Mouse (Mus musculus): ENCODE measurements around the gene Ldb1. TPM values are rescaled to one million over a fixed set of nuclear protein-coding genes. Genes with fewer than 3 reads are reported as not detected.

The Ldb1 gene
- polyA plus RNA-seq, 1 experiment from 2014 or later = 78.9 TPM

- DNase-seq (ENCODE audit: low spot score) (no peak), ATAC-seq (replicated peaks; ENCODE audit: low FRiP score) (peak; percentile 37)
- H3K4me2 ChIP-seq = no peak overlapping the region; the same call in 1 of the 2 replicates
- H3K9me3 ChIP-seq (ENCODE audit: control insufficient read depth, low read length) = no peaks in the 10 kb centered on the region
- WGBS = 72% methylated on average over 5 of the region's 5 CpGs
- peaks cover 31% of the 10 kb centered on the region for H3K4me1 ChIP-seq (replicated peaks; ENCODE audit: control insufficient read depth, insufficient read depth, low read length)
- H3K9ac ChIP-seq (ENCODE audit: low read depth, low read length) = no peak overlapping the region
- H3K36me3 ChIP-seq (ENCODE audit: control insufficient read depth, insufficient read depth, low read length) = peaks cover 55% of the 10 kb centered on the region
- no peak overlapping the region for H3K4me3 ChIP-seq (ENCODE audit: low read depth, low read length)
- H3K27ac ChIP-seq (ENCODE audit: low read depth, low read length) = peak overlapping the region; percentile 87
- H3K27me3 ChIP-seq (replicated peaks; ENCODE audit: control insufficient read depth, insufficient read depth, low read length) = no peaks in the 10 kb centered on the region
Measured at GRCm38 (mm10) chr19:46074266-46074665, 29.3 kb upstream of the Ldb1 start.

- Histone ChIP-seq H3K27me3 (replicated peaks; ENCODE audit: control insufficient read depth, insufficient read depth, low read length) (no peaks in the 10 kb centered on the region), H3K9ac (ENCODE audit: low read depth, low read length) (no peak overlapping the region; the same call in 1 of the 2 replicates), H3K4me3 (ENCODE audit: low read depth, low read length) (no peak overlapping the region), H3K9me3 (ENCODE audit: control insufficient read depth, low read length) (no peaks in the 10 kb centered on the region), H3K4me1 (replicated peaks; ENCODE audit: control insufficient read depth, insufficient read depth, low read length) (peaks cover 31% of the 10 kb centered on the region), H3K36me3 (ENCODE audit: control insufficient read depth, insufficient read depth, low read length) (peaks cover 51% of the 10 kb centered on the region), H3K27ac (ENCODE audit: low read depth, low read length) (peak overlapping the region; percentile 87; the same call in 1 of the 2 replicates), H3K4me2 (no peak overlapping the region)
- ATAC-seq (replicated peaks; ENCODE audit: low FRiP score) (no peak), DNase-seq (ENCODE audit: low spot score) (no peak)
- WGBS = 86% methylated on average over 7 of the region's 7 CpGs
Measured at GRCm38 (mm10) chr19:46073285-46073684, 28.3 kb upstream of the Ldb1 start.

DNA sequence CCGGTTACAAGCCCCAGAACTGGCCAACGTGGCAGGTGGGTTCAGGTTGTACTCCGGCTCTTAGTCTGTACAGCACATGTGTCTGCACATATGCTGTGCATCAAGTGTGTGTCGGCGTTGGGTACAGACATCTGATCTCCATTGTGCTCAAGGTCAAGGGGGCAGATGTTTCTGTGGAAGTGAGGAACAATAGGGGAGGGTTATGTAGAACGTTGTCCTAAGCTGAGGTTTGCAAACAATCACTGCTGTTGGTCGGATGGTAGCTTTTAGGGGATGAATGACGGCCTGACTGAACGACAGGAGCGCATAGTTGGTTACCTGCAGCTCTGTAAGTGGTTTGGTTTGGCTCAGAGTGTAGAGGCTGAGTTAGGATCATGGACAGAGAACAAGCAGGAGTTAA lies 23.0 kb upstream of the Ldb1 start:
- 88% methylated on average over 10 of the region's 10 CpGs for WGBS
- H3K4me3 ChIP-seq (ENCODE audit: low read depth, low read length) = no peak overlapping the region
- no peak for ATAC-seq (replicated peaks; ENCODE audit: low FRiP score)
- no peak overlapping the region for H3K27ac ChIP-seq (ENCODE audit: low read depth, low read length)
- H3K36me3 ChIP-seq (ENCODE audit: control insufficient read depth, insufficient read depth, low read length) = peaks cover 86% of the 10 kb centered on the region
- no peaks in the 10 kb centered on the region for H3K9me3 ChIP-seq (ENCODE audit: control insufficient read depth, low read length)
- no peak overlapping the region for H3K9ac ChIP-seq (ENCODE audit: low read depth, low read length)
- H3K4me2 ChIP-seq = no peak overlapping the region
- H3K4me1 ChIP-seq (replicated peaks; ENCODE audit: control insufficient read depth, insufficient read depth, low read length) = no peaks in the 10 kb centered on the region
- DNase-seq (ENCODE audit: low spot score) = no peak
- H3K27me3 ChIP-seq (replicated peaks; ENCODE audit: control insufficient read depth, insufficient read depth, low read length) = no peaks in the 10 kb centered on the region

DNA sequence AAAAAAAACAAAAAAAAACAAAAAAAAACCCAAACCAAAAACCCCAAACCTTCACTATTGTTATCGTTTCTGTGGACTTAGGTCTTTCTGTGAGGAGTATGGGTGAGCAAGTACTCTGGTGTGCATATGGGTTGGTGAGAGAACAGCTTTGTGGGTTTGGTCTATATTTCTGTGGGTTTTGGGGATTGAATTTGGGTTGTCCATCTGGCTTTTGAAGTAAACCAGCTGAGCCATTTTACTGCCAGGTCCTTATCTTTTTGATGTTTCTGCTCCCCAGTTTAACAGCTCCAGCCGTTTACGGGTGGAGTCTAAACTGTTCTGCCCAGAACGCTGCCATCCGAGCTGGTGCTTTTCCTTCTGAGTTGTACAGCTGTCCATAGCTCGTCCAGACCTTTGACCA lies 15.8 kb upstream of the Ldb1 start:
- Histone ChIP-seq H3K4me2 (peak overlapping the region; percentile 47), H3K4me1 (replicated peaks; ENCODE audit: control insufficient read depth, insufficient read depth, low read length) (peaks cover 33% of the 10 kb centered on the region), H3K27me3 (replicated peaks; ENCODE audit: control insufficient read depth, insufficient read depth, low read length) (no peaks in the 10 kb centered on the region), H3K27ac (ENCODE audit: low read depth, low read length) (peak overlapping the region; percentile 69), H3K9ac (ENCODE audit: low read depth, low read length) (peak overlapping the region; percentile 39), H3K4me3 (ENCODE audit: low read depth, low read length) (peak overlapping the region; percentile 25), H3K9me3 (ENCODE audit: control insufficient read depth, low read length) (no peaks in the 10 kb centered on the region), H3K36me3 (ENCODE audit: control insufficient read depth, insufficient read depth, low read length) (peaks cover 45% of the 10 kb centered on the region)
- no peak for ATAC-seq (replicated peaks; ENCODE audit: low FRiP score)
- WGBS = 43% methylated on average over 6 of the region's 6 CpGs
- no peak for DNase-seq (ENCODE audit: low spot score)

DNA sequence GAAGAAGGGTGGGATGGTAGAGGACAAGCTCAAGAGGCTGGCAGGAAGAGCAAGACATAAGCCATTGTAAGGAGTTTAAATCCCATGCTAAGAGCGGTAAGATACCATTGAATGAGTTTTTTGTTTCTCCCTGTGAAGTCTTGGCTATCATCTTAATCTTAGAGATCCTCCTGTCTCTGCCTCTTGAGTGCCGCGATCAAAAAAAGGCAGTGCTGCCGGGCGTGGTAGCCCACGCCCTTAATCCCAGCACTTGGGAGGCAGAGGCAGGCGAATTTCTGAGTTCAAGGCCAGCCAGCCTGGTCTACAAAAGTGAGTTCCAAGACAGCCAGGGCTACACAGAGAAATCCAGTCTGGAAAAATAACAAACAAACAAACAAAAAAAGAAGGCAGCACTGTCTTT lies 13.5 kb upstream of the Ldb1 start:
- H3K9me3 ChIP-seq (ENCODE audit: control insufficient read depth, low read length) = no peaks in the 10 kb centered on the region
- no peaks in the 10 kb centered on the region for H3K27me3 ChIP-seq (replicated peaks; ENCODE audit: control insufficient read depth, insufficient read depth, low read length)
- peak overlapping the region; percentile 72 for H3K4me2 ChIP-seq
- H3K9ac ChIP-seq (ENCODE audit: low read depth, low read length) = no peak overlapping the region
- peak overlapping the region; percentile 98 for H3K4me3 ChIP-seq (ENCODE audit: low read depth, low read length)
- H3K36me3 ChIP-seq (ENCODE audit: control insufficient read depth, insufficient read depth, low read length) = peaks cover 22% of the 10 kb centered on the region
- no peak for DNase-seq (ENCODE audit: low spot score)
- H3K27ac ChIP-seq (ENCODE audit: low read depth, low read length) = no peak overlapping the region
- no peak for ATAC-seq (replicated peaks; ENCODE audit: low FRiP score)
- WGBS = 75% methylated on average over 7 of the region's 7 CpGs
- peaks cover 33% of the 10 kb centered on the region for H3K4me1 ChIP-seq (replicated peaks; ENCODE audit: control insufficient read depth, insufficient read depth, low read length)

DNA sequence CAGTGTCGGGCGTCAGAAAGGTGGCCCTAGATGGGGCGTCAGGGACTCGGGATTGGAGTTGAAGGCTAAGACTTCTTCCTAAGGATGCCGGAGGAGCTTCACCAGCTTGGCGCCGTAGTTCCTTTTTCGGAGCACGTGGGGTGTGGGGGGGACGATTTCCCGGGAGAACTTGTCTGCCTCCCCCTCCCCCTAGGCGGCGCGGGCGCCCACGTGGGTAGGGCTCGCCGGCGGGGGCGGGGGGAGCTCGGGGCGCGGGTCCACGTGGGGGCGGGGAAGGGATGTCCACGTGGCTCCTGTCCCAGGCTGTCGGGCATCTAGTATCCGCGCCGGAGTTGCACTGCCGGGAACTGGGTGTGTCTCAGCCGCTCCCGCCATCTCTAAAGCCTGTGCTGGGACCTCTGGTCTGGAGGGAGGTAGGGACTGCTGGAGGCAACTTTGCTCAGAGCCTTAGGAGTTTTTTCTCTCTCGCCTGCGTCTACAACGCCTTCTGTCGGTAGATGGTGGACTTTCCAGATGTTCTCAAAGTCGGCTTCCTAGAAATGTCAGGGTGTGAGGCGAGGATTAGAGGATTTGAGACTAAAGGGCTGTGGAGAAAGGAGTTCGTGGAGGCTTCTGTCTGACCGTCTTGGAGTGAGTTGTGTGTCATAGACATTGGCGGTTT lies 12.1 kb upstream of the Ldb1 start:
- peak; percentile 92 for DNase-seq (ENCODE audit: low spot score)
- under 1% methylated on average over 30 of the region's 42 CpGs for WGBS
- peak overlapping the region; percentile 96 for H3K27ac ChIP-seq (ENCODE audit: low read depth, low read length)
- peaks cover 33% of the 10 kb centered on the region for H3K4me1 ChIP-seq (replicated peaks; ENCODE audit: control insufficient read depth, insufficient read depth, low read length)
- peak; percentile 77 for ATAC-seq (replicated peaks; ENCODE audit: low FRiP score)
- peak overlapping the region; percentile 72 for H3K4me2 ChIP-seq
- H3K9ac ChIP-seq (ENCODE audit: low read depth, low read length) = peak overlapping the region; percentile 95
- peak overlapping the region; percentile 98 for H3K4me3 ChIP-seq (ENCODE audit: low read depth, low read length)
- no peaks in the 10 kb centered on the region for H3K9me3 ChIP-seq (ENCODE audit: control insufficient read depth, low read length)
- peaks cover 8% of the 10 kb centered on the region for H3K36me3 ChIP-seq (ENCODE audit: control insufficient read depth, insufficient read depth, low read length)
- no peaks in the 10 kb centered on the region for H3K27me3 ChIP-seq (replicated peaks; ENCODE audit: control insufficient read depth, insufficient read depth, low read length)

DNA sequence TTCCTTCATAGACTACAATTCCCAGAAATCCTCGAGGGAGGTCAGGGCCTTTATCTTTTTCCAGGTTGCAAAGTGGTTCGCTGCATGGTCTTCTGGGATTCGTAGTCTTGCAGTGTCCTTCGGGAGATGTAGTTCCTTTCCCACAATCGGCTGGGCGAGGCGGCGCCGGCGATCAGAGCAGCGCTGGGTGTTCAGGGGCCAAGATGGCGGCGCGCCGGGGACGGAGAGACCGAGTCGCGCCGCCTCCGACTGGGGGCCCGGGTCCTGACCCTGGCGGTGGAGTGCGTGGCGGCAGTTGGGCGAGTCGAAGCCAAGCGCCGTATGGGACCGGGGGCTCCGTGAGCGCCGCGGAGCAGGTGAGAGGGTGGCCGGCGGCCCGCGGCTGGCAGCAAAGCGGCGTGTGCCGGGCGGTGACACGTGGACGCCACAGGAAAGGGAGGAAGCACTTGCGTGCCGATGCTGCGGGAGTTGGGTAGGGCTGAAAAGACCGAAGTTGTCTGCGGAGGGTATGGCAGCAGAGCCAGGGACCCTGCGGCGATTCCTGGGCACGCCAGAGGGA lies 11.5 kb upstream of the Ldb1 start:
- Histone ChIP-seq H3K9ac (ENCODE audit: low read depth, low read length) (peak overlapping the region; percentile 95), H3K27me3 (replicated peaks; ENCODE audit: control insufficient read depth, insufficient read depth, low read length) (no peaks in the 10 kb centered on the region), H3K4me3 (ENCODE audit: low read depth, low read length) (peak overlapping the region; percentile 98), H3K27ac (ENCODE audit: low read depth, low read length) (peak overlapping the region; percentile 96), H3K36me3 (ENCODE audit: control insufficient read depth, insufficient read depth, low read length) (peaks cover 2% of the 10 kb centered on the region; the same call in 1 of the 2 replicates), H3K9me3 (ENCODE audit: control insufficient read depth, low read length) (no peaks in the 10 kb centered on the region), H3K4me1 (replicated peaks; ENCODE audit: control insufficient read depth, insufficient read depth, low read length) (peaks cover 32% of the 10 kb centered on the region), H3K4me2 (peak overlapping the region; percentile 72)
- ATAC-seq (replicated peaks; ENCODE audit: low FRiP score) (peak; percentile 89), DNase-seq (ENCODE audit: low spot score) (peak; percentile 93)
- WGBS = under 1% methylated on average over 52 of the region's 52 CpGs

GRCm38 (mm10) chr19:46055752-46056387 lies 10.9 kb upstream of the Ldb1 start:
- DNase-seq (ENCODE audit: low spot score) = no peak
- WGBS = 2% methylated on average over 11 of the region's 11 CpGs
- no peak overlapping the region for H3K27ac ChIP-seq (ENCODE audit: low read depth, low read length)

More at GRCm38 (mm10) chr19:46055752-46056387, 10.9 kb upstream of the Ldb1 start:
- no peaks in the 10 kb centered on the region for H3K9me3 ChIP-seq (ENCODE audit: control insufficient read depth, low read length)
- peak overlapping the region; percentile 95 for H3K9ac ChIP-seq (ENCODE audit: low read depth, low read length)
- no peaks in the 10 kb centered on the region for H3K36me3 ChIP-seq (ENCODE audit: control insufficient read depth, insufficient read depth, low read length)
- no peaks in the 10 kb centered on the region for H3K27me3 ChIP-seq (replicated peaks; ENCODE audit: control insufficient read depth, insufficient read depth, low read length)
- H3K4me1 ChIP-seq (replicated peaks; ENCODE audit: control insufficient read depth, insufficient read depth, low read length) = peaks cover 28% of the 10 kb centered on the region
- H3K4me3 ChIP-seq (ENCODE audit: low read depth, low read length) = peak overlapping the region; percentile 98
- peak; percentile 76 for ATAC-seq (replicated peaks; ENCODE audit: low FRiP score)
- peak overlapping the region; percentile 72 for H3K4me2 ChIP-seq
